Mouse (Mus musculus): ENCODE measurements at regions not wholly inside any gene's neighbourhood (a gene's known extent, or its start where the extent isn't known, plus 50 kb on each side); places are given as distances from the start of the nearest gene placed in this dataset.

GRCm38 (mm10) chr6:41225382-41225781 is 76.7 kb upstream of the Try4 start:
- Histone ChIP-seq H3K4me3 (replicated peaks; ENCODE audit: low read depth, low read length) (no peak overlapping the region), H3K27ac (replicated peaks; ENCODE audit: low read depth, low read length) (no peak overlapping the region), H3K4me1 (ENCODE audit: control insufficient read depth, insufficient read depth, low read length) (no peaks in the 10 kb centered on the region), H3K4me2 (ENCODE audit: low read length) (no peak overlapping the region), H3K9ac (replicated peaks; ENCODE audit: low read length) (no peak overlapping the region), H3K36me3 (ENCODE audit: control insufficient read depth, insufficient read depth, low read length) (no peaks in the 10 kb centered on the region), H3K9me3 (ENCODE audit: control insufficient read depth, low read length) (no peaks in the 10 kb centered on the region), H3K27me3 (ENCODE audit: control insufficient read depth, insufficient read depth, low read length) (no peaks in the 10 kb centered on the region)
- ATAC-seq (ENCODE audit: low FRiP score, low TSS enrichment) = no peak
- DNase-seq = no peak
- 64% methylated on average over 1 of the region's 1 CpGs for WGBS

GRCm38 (mm10) chr6:41218415-41218814 is 83.7 kb upstream of the Try4 start:
- ATAC-seq (ENCODE audit: low FRiP score, low TSS enrichment) (no peak), DNase-seq (no peak)
- no peak overlapping the region for H3K9ac ChIP-seq (replicated peaks; ENCODE audit: low read length)
- no peaks in the 10 kb centered on the region for H3K9me3 ChIP-seq (ENCODE audit: control insufficient read depth, low read length)
- no peak overlapping the region for H3K4me3 ChIP-seq (replicated peaks; ENCODE audit: low read depth, low read length)
- H3K36me3 ChIP-seq (ENCODE audit: control insufficient read depth, insufficient read depth, low read length) = no peaks in the 10 kb centered on the region
- H3K4me2 ChIP-seq (ENCODE audit: low read length) = no peak overlapping the region
- WGBS = 86% methylated on average over 7 of the region's 7 CpGs
- H3K27ac ChIP-seq (replicated peaks; ENCODE audit: low read depth, low read length) = no peak overlapping the region
- no peaks in the 10 kb centered on the region for H3K27me3 ChIP-seq (ENCODE audit: control insufficient read depth, insufficient read depth, low read length)
- no peaks in the 10 kb centered on the region for H3K4me1 ChIP-seq (ENCODE audit: control insufficient read depth, insufficient read depth, low read length)

- H3K4me1 ChIP-seq (ENCODE audit: control insufficient read depth, insufficient read depth, low read length) = no peaks in the 10 kb centered on the region
- H3K4me2 ChIP-seq (ENCODE audit: low read length) = no peak overlapping the region
- no peak overlapping the region for H3K4me3 ChIP-seq (replicated peaks; ENCODE audit: low read depth, low read length)
- H3K36me3 ChIP-seq (ENCODE audit: control insufficient read depth, insufficient read depth, low read length) = no peaks in the 10 kb centered on the region
- no peaks in the 10 kb centered on the region for H3K27me3 ChIP-seq (ENCODE audit: control insufficient read depth, insufficient read depth, low read length)
- H3K9me3 ChIP-seq (ENCODE audit: control insufficient read depth, low read length) = no peaks in the 10 kb centered on the region
- 95% methylated on average over 4 of the region's 4 CpGs for WGBS
- no peak overlapping the region for H3K27ac ChIP-seq (replicated peaks; ENCODE audit: low read depth, low read length)
- ATAC-seq (ENCODE audit: low FRiP score, low TSS enrichment) (no peak), DNase-seq (no peak)
- H3K9ac ChIP-seq (replicated peaks; ENCODE audit: low read length) = no peak overlapping the region
These were observed 86.2 kb upstream of the Try4 start for GRCm38 (mm10) chr6:41215857-41216256.

DNA sequence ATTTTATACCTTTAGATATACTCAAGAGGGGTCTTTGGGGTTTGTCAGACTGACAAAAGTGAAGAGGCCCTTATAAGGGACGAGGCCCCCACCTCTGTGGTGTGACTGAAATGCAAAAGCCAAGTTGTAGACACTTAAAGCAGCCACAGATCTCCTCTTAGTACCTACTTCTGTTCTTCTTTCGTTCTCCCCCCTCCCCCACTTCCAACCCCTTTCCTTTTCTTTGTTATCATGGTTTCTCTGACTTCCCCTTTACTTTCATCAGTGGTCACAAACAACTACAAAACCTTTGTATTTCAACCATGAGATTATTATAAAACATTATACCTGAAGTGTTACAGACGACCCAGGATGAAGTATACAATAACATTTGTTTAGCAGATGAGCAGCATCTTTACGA is 96.2 kb upstream of the Try4 start:
- Histone ChIP-seq H3K36me3 (ENCODE audit: control insufficient read depth, insufficient read depth, low read length) (no peaks in the 10 kb centered on the region), H3K9ac (replicated peaks; ENCODE audit: low read length) (no peak overlapping the region), H3K27ac (replicated peaks; ENCODE audit: low read depth, low read length) (no peak overlapping the region), H3K27me3 (ENCODE audit: control insufficient read depth, insufficient read depth, low read length) (no peaks in the 10 kb centered on the region), H3K4me2 (ENCODE audit: low read length) (no peak overlapping the region), H3K9me3 (ENCODE audit: control insufficient read depth, low read length) (no peaks in the 10 kb centered on the region), H3K4me3 (replicated peaks; ENCODE audit: low read depth, low read length) (no peak overlapping the region), H3K4me1 (ENCODE audit: control insufficient read depth, insufficient read depth, low read length) (no peaks in the 10 kb centered on the region)
- ATAC-seq (ENCODE audit: low FRiP score, low TSS enrichment) (no peak), DNase-seq (no peak)
- WGBS = 74% methylated on average over 4 of the region's 4 CpGs

GRCm38 (mm10) chr6:41202882-41203281 is 99.2 kb upstream of the Try4 start:
- Histone ChIP-seq H3K36me3 (ENCODE audit: control insufficient read depth, insufficient read depth, low read length) (no peaks in the 10 kb centered on the region), H3K4me1 (ENCODE audit: control insufficient read depth, insufficient read depth, low read length) (no peaks in the 10 kb centered on the region), H3K27me3 (ENCODE audit: control insufficient read depth, insufficient read depth, low read length) (no peaks in the 10 kb centered on the region), H3K9ac (replicated peaks; ENCODE audit: low read length) (no peak overlapping the region), H3K4me2 (ENCODE audit: low read length) (no peak overlapping the region), H3K27ac (replicated peaks; ENCODE audit: low read depth, low read length) (no peak overlapping the region), H3K9me3 (ENCODE audit: control insufficient read depth, low read length) (no peaks in the 10 kb centered on the region), H3K4me3 (replicated peaks; ENCODE audit: low read depth, low read length) (no peak overlapping the region)
- ATAC-seq (ENCODE audit: low FRiP score, low TSS enrichment) (no peak), DNase-seq (no peak)
- 84% methylated on average over 1 of the region's 1 CpGs for WGBS

DNA sequence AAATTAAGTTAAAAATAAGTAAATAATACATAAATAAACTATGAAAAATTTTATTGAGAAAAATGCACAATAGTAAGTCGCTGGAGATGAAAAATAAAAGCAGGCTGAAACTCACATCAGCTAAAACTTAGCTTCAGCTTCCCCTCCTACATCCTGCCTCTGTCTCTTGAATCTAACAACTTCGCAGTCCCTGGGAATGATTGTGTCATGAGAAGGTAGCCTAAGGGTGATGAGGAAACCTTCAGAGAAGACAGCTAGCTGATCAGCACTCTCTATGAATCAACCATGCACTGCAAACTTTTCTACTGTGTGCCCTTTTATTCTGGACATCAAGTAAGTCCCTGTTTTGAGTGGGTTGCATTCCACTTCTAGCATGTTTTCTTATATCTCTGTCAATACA is 99.8 kb upstream of the Try4 start:
- Histone ChIP-seq H3K4me2 (ENCODE audit: low read length) (no peak overlapping the region), H3K27ac (replicated peaks; ENCODE audit: low read depth, low read length) (no peak overlapping the region), H3K4me1 (ENCODE audit: control insufficient read depth, insufficient read depth, low read length) (no peaks in the 10 kb centered on the region), H3K4me3 (replicated peaks; ENCODE audit: low read depth, low read length) (no peak overlapping the region), H3K36me3 (ENCODE audit: control insufficient read depth, insufficient read depth, low read length) (no peaks in the 10 kb centered on the region), H3K9ac (replicated peaks; ENCODE audit: low read length) (no peak overlapping the region), H3K9me3 (ENCODE audit: control insufficient read depth, low read length) (no peaks in the 10 kb centered on the region), H3K27me3 (ENCODE audit: control insufficient read depth, insufficient read depth, low read length) (no peaks in the 10 kb centered on the region)
- DNase-seq (no peak), ATAC-seq (ENCODE audit: low FRiP score, low TSS enrichment) (no peak)
- 85% methylated on average over 2 of the region's 2 CpGs for WGBS

DNA sequence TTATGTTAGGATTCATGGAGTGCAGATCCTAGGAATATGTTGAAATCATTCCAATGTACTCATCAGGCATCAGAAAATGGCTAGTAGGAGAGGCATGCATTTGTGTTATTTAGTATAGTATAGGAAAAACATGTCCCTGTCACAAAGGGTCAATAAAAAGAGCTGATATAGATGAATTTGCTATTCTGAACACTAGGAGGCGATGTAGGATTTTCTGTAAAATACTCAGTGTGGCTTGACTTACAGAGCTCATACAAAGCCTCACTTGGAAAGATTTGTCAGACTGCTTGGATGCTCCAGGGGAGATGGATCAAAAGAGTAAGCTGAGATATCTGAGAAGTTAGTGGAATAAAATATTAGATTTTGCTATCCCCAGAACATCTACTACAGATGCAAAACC is 107.6 kb upstream of the Try4 start:
- Histone ChIP-seq H3K36me3 (ENCODE audit: control insufficient read depth, insufficient read depth, low read length) (no peaks in the 10 kb centered on the region), H3K27me3 (ENCODE audit: control insufficient read depth, insufficient read depth, low read length) (no peaks in the 10 kb centered on the region), H3K4me2 (ENCODE audit: low read length) (no peak overlapping the region), H3K4me3 (replicated peaks; ENCODE audit: low read depth, low read length) (no peak overlapping the region), H3K4me1 (ENCODE audit: control insufficient read depth, insufficient read depth, low read length) (no peaks in the 10 kb centered on the region), H3K27ac (replicated peaks; ENCODE audit: low read depth, low read length) (no peak overlapping the region), H3K9me3 (ENCODE audit: control insufficient read depth, low read length) (no peaks in the 10 kb centered on the region), H3K9ac (replicated peaks; ENCODE audit: low read length) (no peak overlapping the region)
- no peak for ATAC-seq (ENCODE audit: low FRiP score, low TSS enrichment)
- whole genome bisulfite sequencing = 34% methylated on average over 1 of the region's 1 CpGs
- DNase-seq = peak; percentile 25

GRCm38 (mm10) chr6:41191734-41192326 is 110.2 kb upstream of the Try4 start:
- ATAC-seq (ENCODE audit: low FRiP score, low TSS enrichment) = 0 out of 2 replicates have a peak, but pooled peaks have one; percentile 14

GRCm38 (mm10) chr6:41188910-41189309 is 113.2 kb upstream of the Try4 start:
- H3K27ac ChIP-seq (replicated peaks; ENCODE audit: low read depth, low read length) = no peak overlapping the region
- no peaks in the 10 kb centered on the region for H3K27me3 ChIP-seq (ENCODE audit: control insufficient read depth, insufficient read depth, low read length)
- H3K4me2 ChIP-seq (ENCODE audit: low read length) = no peak overlapping the region
- H3K4me1 ChIP-seq (ENCODE audit: control insufficient read depth, insufficient read depth, low read length) = no peaks in the 10 kb centered on the region
- no peak overlapping the region for H3K9ac ChIP-seq (replicated peaks; ENCODE audit: low read length)
- H3K4me3 ChIP-seq (replicated peaks; ENCODE audit: low read depth, low read length) = no peak overlapping the region
- no peaks in the 10 kb centered on the region for H3K36me3 ChIP-seq (ENCODE audit: control insufficient read depth, insufficient read depth, low read length)
- 76% methylated on average over 2 of the region's 2 CpGs for WGBS
- DNase-seq (no peak), ATAC-seq (ENCODE audit: low FRiP score, low TSS enrichment) (no peak)
- no peaks in the 10 kb centered on the region for H3K9me3 ChIP-seq (ENCODE audit: control insufficient read depth, low read length)

More at GRCm38 (mm10) chr6:41191734-41192326, 110.2 kb upstream of the Try4 start:
- H3K4me1 ChIP-seq (ENCODE audit: control insufficient read depth, insufficient read depth, low read length) = no peaks in the 10 kb centered on the region
- no peaks in the 10 kb centered on the region for H3K27me3 ChIP-seq (ENCODE audit: control insufficient read depth, insufficient read depth, low read length)
- DNase-seq = peak; percentile 25
- no peak overlapping the region for H3K4me3 ChIP-seq (replicated peaks; ENCODE audit: low read depth, low read length)
- H3K27ac ChIP-seq (replicated peaks; ENCODE audit: low read depth, low read length) = no peak overlapping the region
- H3K36me3 ChIP-seq (ENCODE audit: control insufficient read depth, insufficient read depth, low read length) = no peaks in the 10 kb centered on the region
- H3K4me2 ChIP-seq (ENCODE audit: low read length) = no peak overlapping the region
- no peaks in the 10 kb centered on the region for H3K9me3 ChIP-seq (ENCODE audit: control insufficient read depth, low read length)
- H3K9ac ChIP-seq (replicated peaks; ENCODE audit: low read length) = no peak overlapping the region
- WGBS = 90% methylated on average over 1 of the region's 1 CpGs
